Mouse (Mus musculus) left cerebral cortex, adult 11 months (tissue): ENCODE measurements at regions not wholly inside any gene's neighbourhood (a gene's known extent, or its start where the extent isn't known, plus 50 kb on each side); places are given as distances from the start of the nearest gene placed in this dataset.

Experiments
- DNase-seq: peaks from one replicate; pipeline ENCODE4 v3.0.0; 2022; ENCODE audit warnings: low spot score

DNA sequence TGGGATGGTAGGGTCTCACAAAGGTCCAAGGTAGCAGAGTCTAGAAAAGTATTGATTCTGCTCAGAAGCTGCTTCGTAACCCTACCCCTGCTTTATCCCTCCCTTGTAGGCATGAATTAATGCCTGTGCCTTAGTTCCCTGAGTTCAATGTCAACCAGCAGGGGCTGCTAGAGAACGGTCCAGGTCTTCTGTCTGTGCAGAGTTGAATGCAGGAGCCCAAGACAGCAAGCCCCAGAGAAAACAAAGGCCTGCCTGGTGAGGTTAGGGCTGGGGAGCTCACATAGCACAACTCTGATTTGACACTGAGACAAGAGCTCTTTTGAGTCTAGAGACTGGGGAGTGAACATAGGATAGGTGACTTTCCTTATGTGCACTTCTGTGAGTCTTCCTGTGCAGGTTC lies 56.6 kb downstream of the Olig3 start:
- DNase-seq: no peak

DNA sequence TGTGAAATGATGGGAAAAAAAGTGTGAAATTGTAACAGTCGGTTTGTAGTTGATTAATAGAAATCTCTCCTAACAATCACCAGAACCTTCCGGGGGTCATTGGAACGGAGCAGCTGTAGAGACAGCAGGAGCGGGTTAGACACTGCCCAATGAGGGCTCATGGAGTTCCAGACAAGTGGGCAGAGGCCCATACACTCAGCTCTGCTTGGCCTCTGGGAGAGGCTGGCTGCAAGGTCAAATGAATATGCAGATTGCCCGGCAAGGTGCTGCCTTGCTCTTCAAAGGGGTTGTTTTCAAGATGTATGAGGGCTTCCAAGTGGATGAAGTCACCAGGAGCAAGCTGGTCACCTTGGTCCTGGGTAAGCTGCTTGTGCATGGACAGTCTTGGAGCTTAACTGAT lies 57.6 kb downstream of the Olig3 start:
- DNase-seq: no peak

DNA sequence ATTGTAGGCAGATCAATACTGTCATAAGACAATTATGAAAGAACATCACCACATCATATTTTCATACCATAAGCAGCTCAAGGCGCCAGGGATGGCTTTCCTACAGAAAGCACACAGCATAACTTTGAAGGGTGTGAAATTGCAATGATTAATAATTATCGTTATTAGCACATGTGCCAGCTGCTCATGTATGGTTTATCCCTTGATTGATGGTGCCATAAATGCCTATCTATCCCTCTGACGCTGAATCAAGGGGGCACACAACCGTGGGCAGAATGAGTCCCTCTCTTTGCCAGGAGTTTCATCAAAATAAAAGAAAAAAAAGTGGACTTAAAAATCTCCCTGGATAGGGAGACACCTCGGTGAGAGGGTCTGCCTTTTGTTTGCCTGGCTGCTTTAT lies 58.5 kb downstream of the Olig3 start:
- no peak for DNase-seq

DNA sequence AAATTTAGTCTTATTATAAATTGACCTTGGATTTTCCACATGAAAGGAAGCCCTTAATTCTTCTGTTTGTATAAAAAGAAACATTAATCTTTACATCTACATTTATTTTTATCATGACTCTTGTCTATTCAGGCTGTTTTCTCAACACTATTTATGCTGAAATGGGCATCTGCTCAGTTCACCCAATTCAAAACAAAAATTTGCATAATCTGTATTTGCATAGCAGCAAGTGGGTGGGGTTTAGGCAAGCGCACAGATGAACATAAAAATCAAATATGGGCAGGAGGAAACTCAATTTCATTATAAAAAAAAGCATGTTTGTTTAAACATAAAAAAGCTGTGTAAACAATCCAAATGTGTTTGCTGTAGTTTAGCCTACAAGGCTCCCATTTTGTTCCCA lies 67.7 kb downstream of the Olig3 start:
- no peak for DNase-seq

DNA sequence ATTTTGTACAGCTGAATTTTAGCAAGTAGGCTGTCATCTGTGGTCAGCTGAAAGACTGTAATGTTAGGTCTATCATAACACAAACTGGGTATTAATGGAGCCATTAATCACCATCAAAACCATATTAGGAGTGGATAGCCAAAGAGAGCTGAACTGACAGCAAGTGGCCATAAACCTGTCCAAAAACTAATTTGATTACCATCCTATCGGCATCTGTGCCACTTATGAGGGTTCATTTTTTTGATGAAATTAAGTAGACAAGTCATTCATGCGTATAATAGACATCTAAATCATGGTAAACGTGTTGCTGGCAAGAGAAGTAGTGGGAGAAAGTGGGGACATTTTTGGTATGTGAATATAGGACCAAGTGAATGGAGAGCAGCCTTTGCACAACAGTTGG lies 68.6 kb downstream of the Olig3 start:
- DNase-seq: no peak

DNA sequence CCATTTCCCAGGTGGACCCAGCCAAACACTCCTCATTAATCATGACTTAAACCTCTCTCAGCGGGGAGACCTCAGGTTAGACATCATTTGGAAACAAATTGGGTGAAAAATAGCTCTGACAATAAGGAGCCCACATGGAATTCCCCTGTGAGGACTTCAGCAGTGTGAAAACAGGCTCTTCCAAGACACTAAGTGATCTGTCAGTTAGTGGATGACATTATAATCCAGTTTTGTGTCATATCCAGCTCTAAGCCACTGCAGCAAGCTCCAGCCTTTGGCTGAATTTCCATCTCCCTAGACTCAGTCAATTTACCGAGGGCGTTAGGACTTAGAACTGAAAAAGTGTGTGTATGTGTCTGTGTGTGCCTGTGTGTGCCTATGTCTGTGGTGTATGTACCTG lies 70.5 kb downstream of the Olig3 start:
- no peak for DNase-seq

DNA sequence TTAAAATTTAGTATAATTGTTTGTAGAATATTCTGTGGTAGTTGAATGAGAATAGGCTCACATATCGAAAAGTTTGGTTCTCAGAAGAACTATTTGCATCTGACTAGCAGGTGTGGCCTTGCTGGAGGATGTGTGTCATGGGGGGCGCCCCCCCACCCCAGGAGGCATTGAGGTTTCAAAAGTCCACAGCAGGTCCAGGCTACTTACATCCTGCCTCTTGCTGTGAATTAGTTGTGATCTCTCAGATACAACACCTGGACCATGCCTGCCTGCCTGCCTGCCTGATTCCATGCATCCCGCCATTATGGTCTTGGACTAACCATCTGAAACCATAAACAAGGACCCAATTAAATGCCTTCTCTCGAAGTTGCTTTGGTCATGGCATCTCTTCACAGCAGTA lies 76.2 kb downstream of the Olig3 start:
- DNase-seq: no peak

DNA sequence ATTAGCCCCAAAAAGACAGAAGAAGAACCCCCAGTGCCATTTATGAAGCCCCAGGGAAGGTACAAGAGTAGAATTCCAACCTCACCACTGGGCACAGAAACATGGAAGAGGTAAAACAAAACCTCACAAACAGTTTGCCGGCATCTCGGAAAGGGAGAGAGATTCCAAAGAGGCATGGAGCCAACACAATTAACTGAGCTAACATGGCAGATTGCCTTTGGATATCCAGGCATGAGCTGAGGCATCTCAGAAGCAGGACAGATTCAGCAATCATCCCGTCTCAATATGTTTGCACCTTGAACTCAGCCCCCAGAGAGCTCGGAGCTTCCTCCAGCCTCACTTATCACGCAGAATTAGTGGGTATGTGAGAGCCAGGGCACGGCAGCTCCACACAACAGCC lies 78.3 kb downstream of the Olig3 start:
- DNase-seq: no peak

DNA sequence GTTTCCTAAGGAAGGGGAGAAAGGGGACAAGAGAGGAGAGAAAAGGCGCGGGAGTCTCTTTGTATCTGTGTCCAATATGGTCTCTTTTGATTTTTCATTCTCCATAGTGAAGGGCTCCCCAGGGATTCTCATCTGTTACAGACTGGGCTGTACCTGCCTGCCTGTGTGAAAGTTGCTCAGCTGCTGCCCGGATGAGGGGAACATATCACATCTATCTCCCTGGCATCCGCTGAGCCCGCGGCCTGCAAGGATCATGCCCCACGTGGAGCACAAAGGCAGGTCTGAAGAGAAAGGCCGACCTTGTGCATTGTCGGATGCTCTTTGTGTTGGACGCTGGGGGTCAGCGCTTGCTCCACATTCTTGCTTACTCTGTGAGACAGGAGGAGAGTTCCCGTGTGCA lies 85.5 kb downstream of the Olig3 start:
- no peak for DNase-seq

DNA sequence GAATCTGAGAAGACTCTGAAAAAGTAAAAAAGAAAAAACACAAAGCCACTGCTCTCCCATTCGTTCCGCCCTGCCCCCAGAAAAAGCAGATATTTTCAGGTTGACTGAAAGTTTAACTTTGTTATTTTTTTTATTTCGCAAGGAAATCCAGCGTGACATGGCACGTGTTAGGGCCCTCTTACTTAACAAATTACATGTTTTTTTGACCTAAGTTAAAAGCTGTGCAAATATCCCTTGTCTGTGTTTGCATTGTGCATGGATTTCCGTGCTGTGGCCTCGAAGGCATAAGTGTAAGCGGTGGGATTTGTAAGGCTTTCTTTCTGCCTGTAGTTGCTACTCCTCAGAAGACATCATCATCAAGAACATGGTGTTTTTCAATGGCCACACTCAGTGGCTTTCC lies 87.2 kb downstream of the Olig3 start:
- DNase-seq: no peak

DNA sequence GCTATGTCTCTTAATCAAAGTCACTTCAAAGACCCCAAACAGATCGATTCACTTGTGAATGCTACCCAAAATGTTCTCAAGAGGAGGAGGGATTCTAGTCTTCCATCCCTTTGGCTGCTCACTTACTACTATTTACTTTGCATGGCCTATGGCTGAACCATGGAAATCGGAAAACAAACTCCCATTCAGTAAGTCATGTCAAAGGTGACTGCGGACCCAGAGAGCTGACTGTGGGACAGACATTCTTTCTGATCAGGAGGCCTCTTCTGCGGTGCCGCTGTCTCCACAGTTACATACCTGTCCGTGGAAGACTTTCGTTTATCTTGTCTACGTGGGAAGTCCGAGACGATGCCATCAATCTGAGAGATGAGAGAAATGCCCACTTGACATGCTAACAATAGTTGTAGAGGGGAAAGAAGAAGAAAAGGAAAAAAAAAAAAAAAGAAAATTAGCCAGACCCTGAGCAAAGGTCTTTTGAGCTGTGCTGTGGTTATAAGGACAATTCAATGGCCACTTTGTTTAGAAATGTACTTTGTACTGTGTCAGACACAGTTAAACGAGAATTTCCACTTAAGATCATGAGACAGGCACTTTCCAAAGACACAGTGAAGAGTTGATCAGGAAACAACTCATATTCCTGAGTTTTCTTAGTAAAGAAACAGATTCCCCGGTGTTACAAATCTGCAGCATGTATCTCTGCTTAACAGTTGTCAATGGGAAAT lies 92.7 kb downstream of the Olig3 start:
- DNase-seq: no peak

DNA sequence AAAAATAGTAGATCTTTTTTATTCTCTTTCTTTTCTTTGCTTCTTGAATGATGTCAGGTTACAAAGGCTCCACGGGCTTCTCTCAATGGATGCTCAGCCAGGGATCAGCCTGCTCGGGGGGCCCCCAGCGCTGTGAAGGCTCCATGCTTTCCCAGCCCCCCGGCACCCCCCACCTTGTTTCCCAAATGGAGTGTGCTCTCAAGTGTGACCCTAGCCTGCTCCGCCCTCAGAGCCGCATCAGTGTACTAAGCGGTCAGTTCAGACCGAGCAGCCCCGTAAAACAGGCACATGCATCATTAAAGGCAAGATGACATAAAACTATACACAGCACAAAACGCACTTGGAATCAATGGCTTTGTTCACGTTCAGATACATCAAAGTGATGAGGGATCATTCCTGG lies 102.7 kb downstream of the Olig3 start:
- DNase-seq: no peak

DNA sequence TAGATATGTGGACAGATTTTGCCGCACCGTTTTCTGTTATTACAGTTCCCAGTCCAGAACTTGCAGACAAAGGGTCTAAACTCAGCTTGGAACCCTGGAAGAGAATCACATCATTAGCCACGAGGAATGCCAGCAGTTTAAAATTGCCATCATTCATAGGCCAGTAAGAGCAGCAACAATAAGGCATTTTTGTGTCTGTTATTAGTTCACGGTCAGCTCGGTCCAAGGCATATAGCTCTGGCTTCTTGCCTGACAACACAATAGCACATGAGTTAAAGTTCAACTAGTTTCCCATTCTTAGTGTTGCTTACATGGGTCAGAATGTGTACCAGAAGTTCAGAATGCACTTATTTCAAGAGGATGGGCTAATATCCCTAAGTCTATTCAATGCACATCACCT lies 103.4 kb downstream of the Olig3 start:
- DNase-seq: no peak

DNA sequence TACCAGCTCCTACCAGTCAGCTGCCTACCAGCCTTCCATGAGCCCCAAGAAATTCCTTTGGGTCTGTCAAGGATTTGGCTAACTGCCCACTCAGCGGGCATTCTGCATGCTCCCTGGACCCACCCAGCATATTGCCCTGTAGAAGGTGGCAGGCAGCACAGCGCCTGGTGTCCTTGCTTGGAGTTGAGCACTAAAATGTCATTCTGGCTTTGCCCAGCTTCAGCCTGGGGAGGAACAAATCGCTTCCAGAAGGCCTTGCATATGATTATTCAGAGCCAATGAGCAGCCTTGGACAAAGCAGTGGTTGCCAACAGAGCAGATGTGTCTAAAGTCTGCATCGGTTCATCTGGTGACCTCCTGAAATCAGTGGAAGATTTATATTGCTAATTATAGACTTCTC lies 103.8 kb downstream of the Olig3 start:
- DNase-seq: no peak

DNA sequence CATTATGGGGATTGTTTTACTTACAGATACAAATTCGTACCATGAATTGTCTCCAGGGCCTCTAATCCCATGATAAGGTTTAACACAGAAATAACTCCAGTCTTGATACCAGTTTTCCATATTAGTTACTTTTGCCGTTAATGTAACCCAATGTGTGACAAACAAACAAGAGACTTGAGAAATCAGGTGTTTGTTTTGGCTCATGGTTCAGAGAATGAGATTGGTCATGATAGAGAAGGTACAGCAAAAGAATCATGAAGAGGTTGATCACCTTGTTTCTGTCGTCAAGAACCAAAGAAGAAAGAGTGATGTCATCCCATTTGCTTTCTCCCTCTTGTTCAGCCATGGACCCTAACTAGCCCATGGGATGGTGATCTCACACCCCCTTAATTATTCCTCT lies 107.5 kb downstream of the Olig3 start:
- no peak for DNase-seq

DNA sequence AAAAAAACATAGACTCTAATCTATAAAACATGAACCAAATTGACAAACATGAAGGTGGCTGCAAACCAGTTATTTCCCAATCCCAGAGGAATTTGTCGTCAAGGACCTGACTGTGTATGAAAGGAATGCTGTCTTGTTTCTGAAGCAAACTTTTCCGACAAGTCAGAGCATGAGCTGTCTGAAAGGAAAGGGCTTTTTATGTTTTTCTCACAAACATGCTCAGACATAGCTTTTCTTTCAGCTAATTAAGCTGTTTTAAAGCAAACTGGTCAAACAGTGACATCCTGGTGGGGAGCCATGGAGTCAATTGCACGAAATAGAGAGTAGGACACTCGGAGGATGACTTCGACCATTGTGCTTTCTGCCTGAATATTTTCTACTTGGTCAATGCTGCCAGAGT lies 108.2 kb downstream of the Olig3 start:
- DNase-seq: no peak

DNA sequence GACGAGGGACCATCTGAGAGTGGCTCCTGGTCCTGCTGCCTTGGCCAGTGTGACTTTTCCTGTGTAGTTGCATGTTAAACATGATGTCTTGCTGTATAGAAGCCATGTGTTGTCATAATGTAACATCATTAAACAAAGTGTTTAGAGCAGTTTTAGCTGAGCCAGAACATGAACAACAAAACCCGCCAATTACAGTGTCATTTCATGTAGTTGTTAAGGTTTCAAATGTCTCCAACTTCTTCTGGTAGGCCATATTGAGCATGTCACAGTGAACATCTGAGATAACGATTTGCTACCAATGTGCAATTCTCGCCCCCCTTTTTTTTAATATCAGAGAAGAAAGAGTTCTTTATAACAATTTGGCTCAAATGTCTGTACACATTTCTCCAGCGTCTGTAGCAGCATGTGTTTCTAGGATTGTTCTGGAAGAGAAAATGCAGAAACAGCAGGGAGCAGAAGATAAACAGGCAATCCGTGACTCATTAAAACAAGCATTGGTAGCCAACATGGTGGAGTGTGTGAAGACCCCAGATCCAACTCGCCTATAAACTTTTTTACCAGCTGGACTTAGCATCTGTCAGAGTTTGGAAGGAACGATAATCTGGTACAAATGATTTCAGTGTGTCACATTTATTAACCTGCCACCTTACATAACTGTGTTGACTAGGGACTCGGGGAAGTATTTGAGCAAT lies 115.2 kb downstream of the Olig3 start:
- no peak for DNase-seq

DNA sequence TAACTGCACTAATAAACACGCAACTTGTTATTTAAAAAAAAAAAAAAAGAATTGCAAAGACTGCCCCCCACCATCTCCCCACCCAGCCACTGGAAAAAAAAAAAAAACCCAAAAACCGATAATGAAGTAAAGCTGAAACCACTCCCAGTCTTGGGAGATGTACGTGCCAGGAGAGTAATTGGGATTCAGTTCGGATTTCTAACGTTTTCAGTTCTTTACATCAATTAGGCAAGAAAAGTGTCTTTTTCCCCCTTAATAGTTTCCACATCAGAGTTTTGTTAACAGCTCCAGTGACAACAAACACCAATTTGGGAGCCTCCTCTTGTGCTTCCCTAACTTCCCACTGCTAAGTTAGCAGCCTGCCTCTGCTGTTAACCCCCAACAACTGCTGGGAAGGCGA lies 115.7 kb downstream of the Olig3 start:
- DNase-seq: no peak

DNA sequence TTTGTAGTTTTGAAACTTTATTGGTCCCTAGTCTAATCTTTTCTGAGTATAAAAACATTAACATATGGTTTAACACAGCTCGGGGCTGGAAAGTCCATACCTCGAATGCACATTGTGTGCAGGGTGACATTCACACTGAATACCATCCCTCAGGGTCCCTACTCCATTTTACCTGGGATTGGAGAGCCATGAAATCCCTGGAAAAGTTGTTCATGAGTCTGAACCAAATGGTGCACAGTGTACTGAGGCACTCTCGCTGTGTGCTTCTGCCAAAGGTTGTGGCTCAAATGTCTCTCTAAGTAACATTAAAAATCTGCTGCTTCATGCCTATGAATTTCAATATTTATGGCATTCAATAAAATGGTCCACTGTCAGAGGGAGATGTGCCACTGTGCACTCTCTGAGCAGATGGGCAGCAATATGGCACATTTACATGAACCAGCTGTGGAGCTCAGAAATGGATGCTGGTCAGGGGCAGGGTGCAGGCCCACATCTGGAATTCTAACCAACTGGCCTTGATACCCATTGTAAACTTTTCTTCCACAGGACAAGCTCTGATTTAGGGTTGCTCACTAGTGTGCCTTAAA lies 116.7 kb downstream of the Olig3 start:
- no peak for DNase-seq

DNA sequence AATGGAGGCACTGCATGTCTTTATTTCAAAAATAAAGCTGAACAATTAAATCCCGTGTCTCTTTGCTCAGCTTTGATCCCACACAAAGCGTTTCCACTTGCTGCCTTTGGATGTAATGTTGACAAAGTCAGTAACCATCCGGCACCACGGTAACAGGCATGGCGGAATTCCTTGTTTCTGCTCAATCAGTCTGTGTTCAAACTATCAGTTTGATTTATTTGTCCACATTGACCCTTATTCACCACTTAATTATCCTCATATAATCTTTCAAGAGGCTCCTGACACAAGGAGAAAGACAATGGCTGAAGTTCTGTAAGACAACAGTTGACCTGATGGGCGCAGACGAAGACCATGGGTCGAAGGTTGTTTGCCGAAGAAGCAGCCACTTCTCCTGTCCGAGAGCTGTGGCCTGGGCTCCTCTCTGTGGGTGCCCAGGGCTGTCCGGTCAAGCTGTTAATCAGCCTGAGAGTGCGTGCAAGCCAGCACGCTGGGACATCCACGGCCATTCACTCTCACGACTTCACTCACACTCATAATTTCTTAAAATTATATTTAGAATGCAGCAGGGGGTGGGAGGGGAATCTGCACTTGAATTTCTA lies 106.1 kb upstream of the Ifngr1 start:
- no peak for DNase-seq

DNA sequence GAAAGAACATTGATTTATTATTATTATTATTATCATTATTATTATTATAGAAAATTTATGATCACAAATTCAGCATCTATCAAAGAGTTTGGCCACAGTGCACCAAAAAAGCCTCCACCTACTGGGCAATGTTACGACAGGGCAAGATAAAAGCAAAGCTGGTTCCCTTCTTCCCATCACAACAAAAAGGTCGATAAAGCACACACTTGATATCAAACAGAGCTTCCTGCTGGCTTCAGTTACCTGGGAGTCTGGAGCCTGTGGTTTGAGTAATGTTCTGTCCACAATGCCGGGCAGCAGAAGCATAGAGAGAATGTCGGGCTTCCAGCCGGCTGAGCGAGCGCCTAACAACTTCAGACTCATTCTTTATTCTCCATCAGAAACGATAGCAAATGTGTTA lies 101.2 kb upstream of the Ifngr1 start:
- no peak for DNase-seq

DNA sequence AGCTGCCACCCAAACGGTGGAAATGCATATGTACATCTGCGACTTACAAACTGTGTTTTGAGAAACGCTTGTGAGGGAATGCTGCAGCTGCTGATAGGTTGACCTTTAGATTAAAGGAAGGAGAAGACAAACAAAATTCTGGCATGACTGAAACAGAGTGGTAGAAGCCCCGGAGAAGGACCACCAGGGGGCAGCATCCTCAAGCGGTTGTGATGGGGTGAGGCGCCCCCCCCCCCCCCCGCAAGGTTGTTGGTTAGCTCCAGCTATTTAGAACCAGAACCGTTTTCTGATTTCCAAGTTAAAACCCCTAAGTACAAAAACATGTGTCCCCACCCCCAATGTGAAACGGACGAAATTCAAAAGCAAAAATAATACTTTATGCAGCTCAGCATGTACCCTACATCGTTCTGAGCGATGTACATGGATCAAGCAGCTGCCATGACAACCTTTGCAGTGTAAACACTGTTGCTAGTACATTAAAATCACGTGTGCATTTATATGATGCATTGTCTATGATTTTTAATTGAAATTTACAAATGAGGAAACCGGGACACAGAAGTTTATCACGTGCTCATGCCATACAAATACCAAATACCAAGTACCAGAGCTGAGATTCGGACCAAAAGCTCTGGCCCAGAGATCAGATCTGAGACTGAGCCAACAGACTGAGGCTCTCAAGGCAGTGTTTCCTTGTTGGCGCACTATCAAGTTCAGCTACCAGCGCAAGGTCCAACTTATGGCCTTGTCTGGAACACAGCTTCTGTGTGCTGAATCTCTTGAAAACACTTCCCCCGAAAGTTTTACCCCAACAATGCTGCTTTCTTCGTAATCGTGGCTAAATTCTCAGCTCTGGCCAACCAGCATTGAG lies 100.0 kb upstream of the Ifngr1 start:
- peak; percentile 2 for DNase-seq
